Mouse (Mus musculus): ENCODE measurements around the gene Madd.

Madd gene

GRCm38 (mm10) chr2:91175490-91175889 is 8.1 kb downstream of the Madd start:
- no peak for DNase-seq (ENCODE audit: low read depth in 2 of 2, low spot score in 2 of 2)

- DNase-seq (ENCODE audit: low read depth in 2 of 2, low spot score in 2 of 2) = no peak
Measured at GRCm38 (mm10) chr2:91169587-91170322, 13.9 kb downstream of the Madd start.

GRCm38 (mm10) chr2:91167629-91168028 is 16.0 kb downstream of the Madd start:
- DNase-seq (ENCODE audit: low read depth in 2 of 2, low spot score in 2 of 2) = no peak

DNA sequence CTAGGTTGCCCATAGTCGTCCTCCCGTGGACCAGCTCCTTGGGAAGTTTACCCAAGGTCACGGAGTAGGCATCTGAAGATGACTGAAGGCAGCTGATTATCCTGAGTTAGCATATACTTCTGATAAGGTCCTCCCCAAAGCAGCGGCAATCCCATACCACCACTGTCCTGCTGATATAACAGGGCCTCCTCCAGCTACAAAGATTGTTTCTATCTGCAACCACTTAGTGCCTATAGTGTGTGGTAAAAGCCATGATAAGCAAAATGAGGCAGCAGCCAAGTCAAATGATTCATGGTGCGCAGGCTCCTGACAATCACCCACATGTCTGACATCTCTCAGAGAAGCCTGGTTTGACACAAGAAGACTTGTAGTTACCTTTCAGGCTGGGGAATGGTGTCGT is 18.6 kb downstream of the Madd start:
- no peak for DNase-seq (ENCODE audit: low read depth in 2 of 2, low spot score in 2 of 2)

GRCm38 (mm10) chr2:91163532-91163931 is 20.1 kb downstream of the Madd start:
- DNase-seq (ENCODE audit: low read depth in 2 of 2, low spot score in 2 of 2) = no peak

- DNase-seq (ENCODE audit: low read depth in 2 of 2, low spot score in 2 of 2) = no peak
Measured at GRCm38 (mm10) chr2:91162952-91163351, 20.7 kb downstream of the Madd start.

DNA sequence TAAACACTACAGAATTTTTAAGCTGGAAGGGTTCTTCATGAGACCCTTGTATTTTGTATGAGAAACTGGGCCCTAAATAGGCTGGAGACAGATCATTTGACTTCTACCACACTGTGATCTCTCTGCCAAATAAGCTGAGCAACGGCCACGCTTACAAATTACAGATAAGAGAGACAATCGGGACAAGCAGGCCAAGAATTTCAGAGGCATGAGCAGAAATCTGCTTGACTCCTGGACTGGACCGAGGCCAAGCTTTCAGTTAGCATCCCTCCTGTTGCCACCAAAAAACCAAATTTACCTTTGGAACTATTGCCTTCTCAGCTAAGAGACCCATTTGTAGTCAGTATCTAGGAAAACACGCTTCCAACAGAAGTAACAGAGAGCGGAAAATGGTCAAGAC is 23.0 kb downstream of the Madd start:
- DNase-seq (ENCODE audit: low read depth in 2 of 2, low spot score in 2 of 2) = no peak

DNA sequence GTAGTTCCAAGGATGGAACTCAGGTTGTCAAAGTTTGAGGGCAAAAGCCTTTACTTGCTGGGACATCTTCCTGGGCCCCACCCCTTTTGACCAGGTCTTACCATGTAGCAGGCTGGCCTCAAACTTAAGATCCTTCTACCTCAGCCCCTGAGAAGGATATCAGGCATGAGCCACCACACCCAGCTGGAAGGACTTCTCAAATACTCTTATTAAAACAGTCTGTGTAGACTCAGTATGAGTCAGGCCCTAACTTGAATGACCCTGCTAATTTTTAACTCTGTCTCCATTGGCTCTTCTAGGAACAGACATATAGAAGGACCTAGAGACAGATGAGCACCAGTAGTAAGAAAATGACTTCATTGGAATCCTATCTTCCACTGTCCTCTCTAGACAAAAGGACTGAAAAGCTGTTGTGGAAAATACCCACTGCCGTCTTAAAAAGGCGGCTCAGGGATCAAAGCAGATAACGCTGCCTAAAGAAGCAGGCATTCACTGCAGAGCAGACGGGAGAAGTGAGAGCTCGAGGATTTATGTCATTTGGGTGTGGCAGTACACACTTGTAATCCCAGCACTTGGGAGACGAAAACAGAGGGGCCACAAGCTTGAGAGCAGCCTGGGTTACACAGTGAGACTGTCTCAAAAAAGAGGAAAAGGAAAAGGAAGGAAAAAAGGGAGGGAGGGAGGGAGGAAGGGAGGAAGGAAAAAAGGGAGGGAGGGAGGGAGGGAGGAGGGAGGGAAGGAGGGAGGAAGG is 26.5 kb downstream of the Madd start:
- DNase-seq (ENCODE audit: low read depth in 2 of 2, low spot score in 2 of 2) = no peak

- no peak for DNase-seq (ENCODE audit: low read depth in 2 of 2, low spot score in 2 of 2)
Measured at GRCm38 (mm10) chr2:91154091-91154490, 29.5 kb downstream of the Madd start.

- no peak for DNase-seq (ENCODE audit: low read depth in 2 of 2, low spot score in 2 of 2)
Measured at GRCm38 (mm10) chr2:91152885-91153377, 30.7 kb downstream of the Madd start.

GRCm38 (mm10) chr2:91151331-91151730 is 32.3 kb downstream of the Madd start:
- no peak for DNase-seq (ENCODE audit: low read depth in 2 of 2, low spot score in 2 of 2)

DNA sequence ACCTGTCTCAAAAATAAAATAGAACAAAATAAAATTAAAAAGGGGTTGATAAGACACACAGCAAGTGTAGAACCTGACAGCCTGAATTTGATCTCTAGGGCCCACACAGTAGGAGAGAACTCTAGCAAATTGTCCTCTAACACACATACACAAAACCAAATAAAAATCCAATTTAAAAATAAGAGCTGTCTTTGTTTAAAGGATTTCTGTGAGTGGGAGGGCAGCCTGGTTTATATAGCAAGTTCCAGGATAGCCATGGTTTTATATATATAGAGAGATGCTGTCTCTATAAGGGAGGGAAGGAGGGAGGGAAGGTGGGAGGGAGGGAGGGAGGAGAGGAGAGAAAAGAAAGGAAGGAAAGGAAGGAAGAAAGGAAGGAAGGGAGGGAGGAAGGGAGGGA is 35.5 kb downstream of the Madd start:
- no peak for DNase-seq (ENCODE audit: low read depth in 2 of 2, low spot score in 2 of 2)

GRCm38 (mm10) chr2:91143401-91143800 is 40.2 kb downstream of the Madd start:
- DNase-seq (ENCODE audit: low read depth in 2 of 2, low spot score in 2 of 2) = no peak

DNA sequence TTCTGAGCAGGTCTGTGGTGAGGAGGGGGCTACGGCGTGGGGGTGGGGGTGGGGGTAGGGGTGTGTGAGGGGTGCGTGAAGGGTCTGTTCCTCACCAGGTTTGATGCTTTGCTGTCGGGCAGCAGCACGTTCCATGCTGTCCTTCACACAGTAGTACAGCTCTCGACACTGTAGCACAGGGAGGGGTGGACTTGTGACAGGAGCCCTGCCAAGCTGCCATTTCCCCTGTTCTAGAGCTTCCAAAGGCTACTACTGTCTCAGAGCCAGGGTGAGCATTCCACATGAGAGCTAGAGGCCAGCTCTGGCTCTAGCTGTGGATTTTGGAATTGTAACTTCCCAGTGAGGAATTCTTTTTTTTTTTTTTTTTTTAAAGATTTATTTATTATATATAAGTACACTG is 40.7 kb downstream of the Madd start:
- no peak for DNase-seq (ENCODE audit: low read depth in 2 of 2, low spot score in 2 of 2)

DNA sequence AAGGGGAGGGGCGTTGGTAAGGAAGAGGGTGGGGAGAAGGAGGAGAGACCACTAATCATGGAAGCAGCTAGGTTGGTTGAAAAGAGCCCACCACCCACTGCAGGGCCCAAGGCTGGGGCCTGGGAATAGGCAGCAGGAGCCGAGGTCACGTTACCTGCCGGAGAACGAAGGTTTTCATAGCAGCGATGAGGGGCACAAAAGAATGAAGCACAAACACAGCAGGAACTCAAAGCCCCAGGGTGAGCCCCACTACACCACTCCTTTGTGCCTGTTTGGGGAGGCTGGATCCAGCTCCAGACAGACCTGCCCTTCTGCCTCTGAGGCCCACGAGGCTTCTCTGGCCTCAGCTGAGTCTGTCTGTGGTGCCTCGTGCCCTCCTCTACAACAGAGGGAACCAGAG is 43.9 kb downstream of the Madd start:
- no peak for DNase-seq (ENCODE audit: low read depth in 2 of 2, low spot score in 2 of 2)

GRCm38 (mm10) chr2:91139311-91139710 is 44.3 kb downstream of the Madd start:
- no peak for DNase-seq (ENCODE audit: low read depth in 2 of 2, low spot score in 2 of 2)

DNA sequence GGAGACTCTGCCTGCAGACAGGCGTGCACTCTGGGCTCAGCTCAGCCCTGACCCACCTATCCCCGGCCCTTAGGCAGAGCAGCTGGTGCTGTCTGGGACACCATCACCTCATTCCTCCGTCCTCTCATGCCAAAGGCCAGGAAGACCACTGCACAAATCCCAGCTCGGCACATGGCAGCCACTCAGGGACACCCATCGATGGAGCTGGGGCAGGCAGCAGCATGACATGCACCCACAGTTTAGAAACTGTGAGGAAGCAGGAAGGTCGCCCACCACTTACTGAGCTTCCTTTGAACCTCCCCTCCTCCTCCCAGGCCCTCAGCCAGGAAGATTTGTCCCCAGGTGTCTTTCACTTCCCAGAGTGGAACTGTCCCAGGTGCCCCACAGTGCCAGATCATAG is 46.2 kb downstream of the Madd start:
- no peak for DNase-seq (ENCODE audit: low read depth in 2 of 2, low spot score in 2 of 2)

- DNase-seq (ENCODE audit: low read depth in 2 of 2, low spot score in 2 of 2) = no peak
Measured at GRCm38 (mm10) chr2:91136513-91137412, 46.9 kb downstream of the Madd start.

- no peak for DNase-seq (ENCODE audit: low read depth in 2 of 2, low spot score in 2 of 2)
Measured at GRCm38 (mm10) chr2:91132035-91132434, 51.6 kb downstream of the Madd start.

DNA sequence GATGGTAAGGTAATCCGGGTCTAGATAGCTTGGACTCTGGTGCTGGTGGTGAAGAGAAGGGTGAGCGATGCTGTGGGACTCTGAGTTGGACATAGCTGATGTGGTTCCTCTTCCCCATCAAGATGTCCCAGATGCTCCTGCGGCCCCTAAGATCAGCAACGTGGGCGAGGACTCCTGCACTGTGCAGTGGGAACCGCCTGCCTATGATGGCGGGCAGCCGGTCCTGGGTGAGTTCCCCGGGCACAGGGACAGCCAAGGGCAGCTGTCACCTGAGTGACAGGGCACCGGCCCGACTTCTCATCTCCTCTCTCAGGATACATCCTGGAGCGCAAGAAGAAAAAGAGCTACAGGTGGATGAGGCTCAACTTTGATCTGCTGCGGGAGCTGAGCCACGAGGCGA is 52.4 kb downstream of the Madd start:
- no peak for DNase-seq (ENCODE audit: low read depth in 2 of 2, low spot score in 2 of 2)

DNA sequence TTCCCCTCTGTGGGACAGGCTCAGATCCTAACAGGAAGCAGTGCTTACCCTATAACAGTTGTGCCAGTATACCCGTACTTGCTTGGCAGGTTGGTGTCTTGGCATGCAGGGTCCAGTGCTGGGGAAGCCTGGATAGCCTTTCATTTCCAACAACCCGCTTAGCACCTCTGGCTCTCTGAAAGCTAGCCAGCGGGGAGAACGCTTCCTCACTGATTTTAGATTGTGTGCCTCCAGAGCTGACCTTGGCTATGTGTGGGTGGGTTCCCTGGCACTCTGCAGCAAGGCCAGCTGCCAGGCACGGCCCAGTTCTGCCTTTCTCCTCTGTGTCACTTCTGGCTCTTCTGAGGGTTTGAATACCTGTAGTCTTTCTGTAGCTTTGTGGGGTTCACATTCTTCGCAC is 53.5 kb downstream of the Madd start:
- DNase-seq (ENCODE audit: low read depth in 2 of 2, low spot score in 2 of 2) = no peak

- DNase-seq (ENCODE audit: low read depth in 2 of 2, low spot score in 2 of 2) = no peak
Measured at GRCm38 (mm10) chr2:91128761-91129160, 54.9 kb downstream of the Madd start.

All from CD8-positive naive resting alpha-beta T cell, adult 2 months (primary cell).